In genomic region chr1:190978511-190979073, GRCm38 (mm10) we compare ENCODE assay signal across 8 mouse cellular contexts. TPM values are rescaled to one million over a fixed set of nuclear protein-coding genes. Genes with fewer than 3 reads are reported as not detected.
DNase-seq lines count a peak whose midpoint lies in the region; ATAC-seq lines count a peak whose summit lies in the region.

No protein-coding gene starts in this region.

- peak; percentile 20 for DNase-seq in adrenal gland, postnatal 10 days
- DNase-seq in adrenal gland, adult 8-10 months: no peak
- DNase-seq in right cerebral cortex, postnatal 25 days: peak; percentile 15
- no peak for DNase-seq in right cerebral cortex, adult 18-20 months
- no peak for DNase-seq in forebrain, embryonic 10.5 days (ENCODE audit: extremely low spot score, low spot score)
- DNase-seq in midbrain, embryonic 11.5 days (ENCODE audit: low spot score, missing footprints): peak; percentile 95

- H3K4me1 ChIP-seq in forebrain, embryonic 10.5 days: peaks cover 38% of the 10 kb centered on the region
- H3K4me1 ChIP-seq in intestine, embryonic 16.5 days (ENCODE audit: control insufficient read depth, insufficient read depth, low read length): peaks cover 15% of the 10 kb centered on the region
- H3K4me1 ChIP-seq in midbrain, embryonic 11.5 days (ENCODE audit: control insufficient read depth, insufficient read depth, low read length): peaks cover 16% of the 10 kb centered on the region

- no peaks in the 10 kb centered on the region for H3K9me3 ChIP-seq in forebrain, embryonic 10.5 days
- no peaks in the 10 kb centered on the region for H3K9me3 ChIP-seq in intestine, embryonic 16.5 days (ENCODE audit: control insufficient read depth, low read length)
- H3K9me3 ChIP-seq in midbrain, embryonic 11.5 days (ENCODE audit: control insufficient read depth, low read length): no peaks in the 10 kb centered on the region

- H3K27me3 ChIP-seq in forebrain, embryonic 10.5 days (ENCODE audit: poor library complexity, severe bottlenecking): peaks cover 17% of the 10 kb centered on the region
- no peaks in the 10 kb centered on the region for H3K27me3 ChIP-seq in intestine, embryonic 16.5 days (replicated peaks; ENCODE audit: control insufficient read depth, insufficient read depth, low read length)
- H3K27me3 ChIP-seq in midbrain, embryonic 11.5 days (ENCODE audit: control insufficient read depth, insufficient read depth, low read length): no peaks in the 10 kb centered on the region

- peaks cover 28% of the 10 kb centered on the region for H3K36me3 ChIP-seq in forebrain, embryonic 10.5 days (replicated peaks)
- H3K36me3 ChIP-seq in intestine, embryonic 16.5 days (ENCODE audit: control insufficient read depth, insufficient read depth, low read length): no peaks in the 10 kb centered on the region
- 0 out of 2 replicates have a peak, but pooled peaks cover 3% of the 10 kb centered on the region for H3K36me3 ChIP-seq in midbrain, embryonic 11.5 days (ENCODE audit: control insufficient read depth, insufficient read depth, low read length)

- under 1% methylated on average over 46 of the region's 46 CpGs for WGBS in forebrain, embryonic 10.5 days
- WGBS in intestine, embryonic 16.5 days: under 1% methylated on average over 46 of the region's 46 CpGs
- WGBS in midbrain, embryonic 11.5 days: under 1% methylated on average over 46 of the region's 46 CpGs

- ATAC-seq in intestine, embryonic 16.5 days: peak; percentile 78
- peak; percentile 77 for ATAC-seq in midbrain, embryonic 11.5 days (ENCODE audit: low FRiP score)
- no peak for ATAC-seq in frontal cortex, adult (ENCODE audit: low TSS enrichment)

- peak overlapping the region; percentile 79 for H3K9ac ChIP-seq in intestine, embryonic 16.5 days (ENCODE audit: low read depth, low read length)
- peak overlapping the region; percentile 90 for H3K9ac ChIP-seq in midbrain, embryonic 11.5 days (ENCODE audit: low read length)

- peak overlapping the region; percentile 93 for H3K27ac ChIP-seq in forebrain, embryonic 10.5 days
- H3K27ac ChIP-seq in intestine, embryonic 16.5 days (ENCODE audit: low read length): peak overlapping the region; percentile 91
- peak overlapping the region; percentile 80 for H3K27ac ChIP-seq in midbrain, embryonic 11.5 days (ENCODE audit: low read depth, low read length)

- peak overlapping the region; percentile 99 for H3K4me2 ChIP-seq in intestine, embryonic 16.5 days (ENCODE audit: low read depth, low read length)
- H3K4me2 ChIP-seq in midbrain, embryonic 11.5 days: peak overlapping the region; percentile 99

- H3K4me3 ChIP-seq in forebrain, embryonic 10.5 days: peak overlapping the region; percentile 66
- H3K4me3 ChIP-seq in intestine, embryonic 16.5 days (ENCODE audit: low read length): peak overlapping the region; percentile 70
- H3K4me3 ChIP-seq in midbrain, embryonic 11.5 days (ENCODE audit: low read depth, low read length): peak overlapping the region; percentile 65

RNA-seq across cellular contexts. Expression of gene Vash2, which starts 0.5 kb away (rescaled TPM):
- 1 to 10 TPM; 1.3 to 3.1 TPM for total RNA-seq in adrenal gland, postnatal 10 days (2021)
- under 1 TPM in 3 of 4 experiments, not detected in 1; 0.10 to 0.27 (median 0.25) TPM for total RNA-seq in adrenal gland, adult 8-10 months (2022)
- 39.0 and 39.7 TPM in 2 replicates for polyA plus RNA-seq in forebrain, embryonic 10.5 days (2016; fragmentation: Nextera tagmentation; extraction: Ambion mirVana)
- 11.9 and 12.3 TPM in 2 replicates for polyA plus RNA-seq in intestine, embryonic 16.5 days (2015; fragmentation: Nextera tagmentation; extraction: Ambion mirVana)
- 52.8 and 58.9 TPM in 2 replicates for polyA plus RNA-seq in midbrain, embryonic 11.5 days (2014; fragmentation: Nextera tagmentation; extraction: Ambion mirVana)

RNA-seq across cellular contexts. Expression of gene Flvcr1, which starts 47.4 kb away (rescaled TPM):
- 10 to 100 TPM; 18.1 to 24.0 TPM for total RNA-seq in adrenal gland, postnatal 10 days (2021)
- total RNA-seq in adrenal gland, adult 8-10 months (2022): 10 to 100 TPM; 12.4 to 20.8 (median 16.6) TPM
- polyA plus RNA-seq in forebrain, embryonic 10.5 days (2016; fragmentation: Nextera tagmentation; extraction: Ambion mirVana): 8.2 and 8.5 TPM in 2 replicates
- polyA plus RNA-seq in intestine, embryonic 16.5 days (2015; fragmentation: Nextera tagmentation; extraction: Ambion mirVana): 8.4 and 14.2 TPM in 2 replicates
- 11.3 and 11.9 TPM in 2 replicates for polyA plus RNA-seq in midbrain, embryonic 11.5 days (2014; fragmentation: Nextera tagmentation; extraction: Ambion mirVana)

RNA-seq across cellular contexts. Expression of gene Angel2, which starts 53.7 kb away (rescaled TPM):
- 10 to 100 TPM; 43.4 to 49.8 TPM for total RNA-seq in adrenal gland, postnatal 10 days (2021)
- total RNA-seq in adrenal gland, adult 8-10 months (2022): 10 to 100 TPM; 50.5 to 75.4 (median 65.5) TPM
- polyA plus RNA-seq in forebrain, embryonic 10.5 days (2016; fragmentation: Nextera tagmentation; extraction: Ambion mirVana): 50.8 and 52.7 TPM in 2 replicates
- polyA plus RNA-seq in intestine, embryonic 16.5 days (2015; fragmentation: Nextera tagmentation; extraction: Ambion mirVana): 30.9 and 33.6 TPM in 2 replicates
- 65.5 and 65.7 TPM in 2 replicates for polyA plus RNA-seq in midbrain, embryonic 11.5 days (2014; fragmentation: Nextera tagmentation; extraction: Ambion mirVana)

RNA-seq across cellular contexts. Expression of gene Spata45, which starts 57.8 kb away (rescaled TPM):
- total RNA-seq in adrenal gland, postnatal 10 days (2021): not detected
- not detected for total RNA-seq in adrenal gland, adult 8-10 months (2022)
- not detected in 2 replicates for polyA plus RNA-seq in forebrain, embryonic 10.5 days (2016; fragmentation: Nextera tagmentation; extraction: Ambion mirVana)
- 0.61 TPM in 1 of 2 replicates, not detected in the other for polyA plus RNA-seq in intestine, embryonic 16.5 days (2015; fragmentation: Nextera tagmentation; extraction: Ambion mirVana)
- polyA plus RNA-seq in midbrain, embryonic 11.5 days (2014; fragmentation: Nextera tagmentation; extraction: Ambion mirVana): not detected in 2 replicates

Comparison
In these comparisons a context has a peak if more than half of its experiments do, and no peak if none do; other contexts are left out.
1. DNase-seq: peak in adrenal gland, postnatal 10 days (single experiment), right cerebral cortex, postnatal 25 days (single experiment) and midbrain, embryonic 11.5 days (single experiment); none in adrenal gland, adult 8-10 months (single experiment), right cerebral cortex, adult 18-20 months (single experiment) and forebrain, embryonic 10.5 days (single experiment).
2. Peak in every context shown above with its lines, with median percentiles within 50 percentile points of each other: H3K27ac ChIP-seq and H3K4me3 ChIP-seq.